Mouse (Mus musculus) neural tube, embryonic 13.5 days (tissue): ENCODE results near the gene Gm5129. TPM values are rescaled to one million over a fixed set of nuclear protein-coding genes. Genes with fewer than 3 reads are reported as not detected.
"Not testable (repeated sequence)": the region's sequence is repeated elsewhere in the genome, so short reads cannot be mapped to it uniquely, and the experiment has no call there.

Experiments
- ATAC-seq: fragments of 200-750 bp; cut with Nextera tagmentation; 2 replicates; pipeline ENCODE4 v1.8.0; 2017; ENCODE audit warnings: low read depth, mild to moderate bottlenecking, moderate TSS enrichment, moderate library complexity
- H3K27ac ChIP-seq: fragments of 300-500 bp; sonication (generic); replicated peaks from 2 replicates; pipeline ENCODE4 v1.5.1; 2015; ENCODE audit warnings: moderate library complexity, mild to moderate bottlenecking, inconsistent platforms
- H3K27me3 ChIP-seq: fragments of 300-500 bp; sonication (generic); 2 replicates; pipeline ENCODE4 v1.6.1; 2015; ENCODE audit warnings: mild to moderate bottlenecking, inconsistent platforms
- H3K36me3 ChIP-seq: fragments of 300-500 bp; sonication (generic); 2 replicates; pipeline ENCODE4 v1.6.1; 2015; ENCODE audit warnings: mild to moderate bottlenecking, inconsistent platforms
- H3K4me1 ChIP-seq: fragments of 300-500 bp; sonication (generic); replicated peaks from 2 replicates; pipeline ENCODE4 v1.6.1; 2015; ENCODE audit warnings: inconsistent platforms
- H3K4me2 ChIP-seq: fragments of 300-500 bp; sonication (generic); 2 replicates; pipeline ENCODE4 v1.6.1; 2015; ENCODE audit warnings: inconsistent platforms, mild to moderate bottlenecking, moderate library complexity
- H3K4me3 ChIP-seq: fragments of 300-500 bp; sonication (generic); 2 replicates; pipeline ENCODE4 v1.5.1; 2015; ENCODE audit warnings: mild to moderate bottlenecking, inconsistent platforms
- H3K9ac ChIP-seq: fragments of 300-500 bp; sonication (generic); 2 replicates; pipeline ENCODE4 v1.6.1; 2015; ENCODE audit warnings: moderate library complexity, mild to moderate bottlenecking, inconsistent platforms
- H3K9me3 ChIP-seq: fragments of 300-500 bp; sonication (generic); 2 replicates; pipeline ENCODE4 v1.6.1; 2016; ENCODE audit warnings: inconsistent platforms
- WGBS: fragments of 180-500 bp; shearing (Covaris S2); methylation state at CpG from one replicate; pipeline ENCODE4 v1.1.7; 2015; 5-methylcytosine and 5-hydroxymethylcytosine counted together
- polyA plus RNA-seq: library from polyadenylated mRNA; unstranded; fragments of >200 nt; fragmentation: Nextera tagmentation; extraction: Ambion mirVana; gene quantifications from 2 replicates; pipeline ENCODE4 v1.2.1, GENCODE M21; 2015

Gene Gm5129
- polyA plus RNA-seq, 1 experiment from 2014 or later, result not detected

- no peaks in the 10 kb centered on the region for H3K4me1 ChIP-seq
- no peak overlapping the region for H3K4me2 ChIP-seq
- ATAC-seq, result no peak
- H3K27ac ChIP-seq, result no peak overlapping the region
- no peaks in the 10 kb centered on the region for H3K27me3 ChIP-seq
- H3K9ac ChIP-seq, result no peak overlapping the region
- no peaks in the 10 kb centered on the region for H3K9me3 ChIP-seq
- peaks cover 66% of the 10 kb centered on the region for H3K36me3 ChIP-seq
- no peak overlapping the region for H3K4me3 ChIP-seq
These were observed 15.6 kb upstream of the Gm5129 start for GRCm38 (mm10) chr5:29751306-29751705.

GRCm38 (mm10) chr5:29747661-29748060 is 11.9 kb upstream of the Gm5129 start:
- Histone ChIP-seq H3K27me3 (no peaks in the 10 kb centered on the region), H3K9me3 (no peaks in the 10 kb centered on the region), H3K4me3 (no peak overlapping the region), H3K4me1 (no peaks in the 10 kb centered on the region), H3K9ac (no peak overlapping the region), H3K4me2 (no peak overlapping the region), H3K36me3 (peaks cover 33% of the 10 kb centered on the region), H3K27ac (no peak overlapping the region)
- ATAC-seq, result no peak
- 95% methylated on average over 2 of the region's 2 CpGs for WGBS

- Histone ChIP-seq H3K4me3 (no peak overlapping the region), H3K9me3 (no peaks in the 10 kb centered on the region), H3K4me1 (peaks cover 35% of the 10 kb centered on the region), H3K27me3 (no peaks in the 10 kb centered on the region), H3K36me3 (peaks cover 10% of the 10 kb centered on the region; the same call in 1 of the 2 replicates), H3K27ac (no peak overlapping the region), H3K4me2 (no peak overlapping the region), H3K9ac (no peak overlapping the region)
- ATAC-seq, result no peak
- 80% methylated on average over 4 of the region's 4 CpGs for WGBS
These were observed 5.4 kb upstream of the Gm5129 start for GRCm38 (mm10) chr5:29741093-29741492.

DNA sequence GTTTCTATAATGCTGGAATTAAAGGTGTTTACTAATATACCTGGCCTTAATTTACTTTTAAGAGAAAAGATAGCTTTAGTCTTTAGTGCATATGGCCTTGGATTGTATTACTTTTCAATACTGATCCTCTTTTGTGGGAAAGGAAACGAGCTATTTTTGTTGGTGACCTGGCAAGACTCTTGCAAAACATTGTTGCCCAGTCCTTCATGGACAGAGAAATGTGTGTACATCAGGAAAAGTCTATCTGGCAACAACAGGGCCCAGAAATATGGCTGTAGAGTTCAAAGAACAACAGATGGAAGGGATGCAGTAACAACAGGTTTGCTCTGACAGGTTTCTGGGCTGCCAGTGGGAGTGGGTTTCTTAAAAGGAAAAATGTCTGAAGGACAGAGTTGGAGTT is 4.9 kb upstream of the Gm5129 start:
- Histone ChIP-seq H3K4me2 (no peak overlapping the region), H3K36me3 (peaks cover 10% of the 10 kb centered on the region; the same call in 1 of the 2 replicates), H3K9ac (no peak overlapping the region), H3K27me3 (no peaks in the 10 kb centered on the region), H3K4me1 (peaks cover 35% of the 10 kb centered on the region), H3K4me3 (no peak overlapping the region), H3K9me3 (no peaks in the 10 kb centered on the region), H3K27ac (no peak overlapping the region)
- WGBS, result 94% methylated on average over 1 of the region's 1 CpGs
- ATAC-seq, result no peak

DNA sequence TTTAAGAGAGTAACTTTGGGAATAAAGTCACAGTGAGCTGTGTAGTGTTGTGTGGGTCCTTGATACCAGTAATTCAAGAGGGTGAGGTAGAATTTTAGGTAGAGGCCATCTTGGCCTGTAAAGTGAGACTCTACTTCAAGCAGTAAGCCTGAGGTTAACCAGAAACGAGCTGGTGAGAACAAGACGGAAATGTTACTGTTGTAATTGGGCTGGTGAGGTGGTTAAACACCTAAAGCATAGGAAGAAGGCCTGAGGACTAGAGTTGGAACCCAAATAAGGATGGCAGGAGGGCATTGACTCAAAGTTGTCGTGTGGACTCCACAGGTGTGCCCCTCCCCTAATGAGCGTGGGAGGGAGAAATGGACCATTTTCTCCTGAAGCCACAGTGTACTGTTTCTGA is 2.3 kb upstream of the Gm5129 start:
- no peak for ATAC-seq
- Histone ChIP-seq H3K4me2 (0 out of 2 replicates have a peak overlapping the region, but pooled peaks have one; percentile 88), H3K27ac (no peak overlapping the region), H3K27me3 (no peaks in the 10 kb centered on the region), H3K9ac (no peak overlapping the region), H3K36me3 (peaks cover 10% of the 10 kb centered on the region; the same call in 1 of the 2 replicates), H3K4me1 (peaks cover 42% of the 10 kb centered on the region), H3K4me3 (no peak overlapping the region), H3K9me3 (no peaks in the 10 kb centered on the region)
- 81% methylated on average over 4 of the region's 4 CpGs for WGBS

DNA sequence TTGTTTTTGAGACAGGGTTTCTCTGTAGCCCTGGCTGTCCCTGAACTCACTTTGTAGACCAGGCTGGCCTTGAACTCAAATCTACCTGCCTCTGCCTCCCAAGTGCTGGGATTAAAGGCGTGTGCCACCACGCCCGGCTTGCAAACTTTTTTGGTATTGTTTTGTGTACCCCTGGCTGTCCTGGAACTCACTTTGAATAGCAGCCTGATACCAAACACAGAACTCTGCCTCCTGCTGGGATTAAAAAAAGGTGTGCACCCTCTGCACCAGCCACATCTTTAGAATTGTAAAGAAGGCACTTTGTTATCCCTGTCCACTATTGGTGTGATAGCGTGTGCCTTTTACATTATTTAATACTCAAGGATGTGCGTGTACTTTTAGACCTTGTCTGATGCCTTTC is 1.7 kb upstream of the Gm5129 start:
- Histone ChIP-seq H3K9ac (peak overlapping the region; percentile 87; the same call in 1 of the 2 replicates), H3K4me2 (peak overlapping the region; percentile 88), H3K9me3 (no peaks in the 10 kb centered on the region), H3K36me3 (peaks cover 6% of the 10 kb centered on the region; the same call in 1 of the 2 replicates), H3K27ac (no peak overlapping the region), H3K4me3 (peak overlapping the region; percentile 82), H3K27me3 (no peaks in the 10 kb centered on the region), H3K4me1 (peaks cover 42% of the 10 kb centered on the region)
- WGBS, result 88% methylated on average over 5 of the region's 5 CpGs
- ATAC-seq, result no peak

DNA sequence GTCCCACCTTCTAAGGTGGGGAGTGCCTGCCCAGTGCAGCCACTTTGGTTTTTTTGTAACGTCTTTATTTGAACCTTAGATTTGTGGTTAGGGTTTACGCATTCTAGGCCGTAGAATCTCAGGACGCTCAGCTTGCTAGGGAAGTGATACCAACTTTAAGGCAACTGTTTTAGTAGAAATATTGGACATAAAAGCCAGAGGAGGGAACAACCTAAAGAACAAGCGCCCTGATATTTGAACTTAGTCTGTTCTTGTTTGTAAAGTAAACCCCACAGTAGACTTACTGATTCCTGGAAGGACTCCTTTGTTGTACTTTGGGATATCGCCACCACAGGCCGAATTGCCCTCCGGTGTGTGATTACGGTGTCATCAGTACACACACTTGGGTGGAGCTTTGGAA is 1.2 kb upstream of the Gm5129 start:
- Histone ChIP-seq H3K4me1 (peaks cover 42% of the 10 kb centered on the region), H3K9ac (peak overlapping the region; percentile 87), H3K36me3 (0 out of 2 replicates have a peak, but pooled peaks cover 2% of the 10 kb centered on the region), H3K4me2 (peak overlapping the region; percentile 88), H3K27ac (no peak overlapping the region), H3K9me3 (no peaks in the 10 kb centered on the region), H3K4me3 (peak overlapping the region; percentile 82), H3K27me3 (no peaks in the 10 kb centered on the region)
- 57% methylated on average over 9 of the region's 9 CpGs for WGBS
- no peak for ATAC-seq

DNA sequence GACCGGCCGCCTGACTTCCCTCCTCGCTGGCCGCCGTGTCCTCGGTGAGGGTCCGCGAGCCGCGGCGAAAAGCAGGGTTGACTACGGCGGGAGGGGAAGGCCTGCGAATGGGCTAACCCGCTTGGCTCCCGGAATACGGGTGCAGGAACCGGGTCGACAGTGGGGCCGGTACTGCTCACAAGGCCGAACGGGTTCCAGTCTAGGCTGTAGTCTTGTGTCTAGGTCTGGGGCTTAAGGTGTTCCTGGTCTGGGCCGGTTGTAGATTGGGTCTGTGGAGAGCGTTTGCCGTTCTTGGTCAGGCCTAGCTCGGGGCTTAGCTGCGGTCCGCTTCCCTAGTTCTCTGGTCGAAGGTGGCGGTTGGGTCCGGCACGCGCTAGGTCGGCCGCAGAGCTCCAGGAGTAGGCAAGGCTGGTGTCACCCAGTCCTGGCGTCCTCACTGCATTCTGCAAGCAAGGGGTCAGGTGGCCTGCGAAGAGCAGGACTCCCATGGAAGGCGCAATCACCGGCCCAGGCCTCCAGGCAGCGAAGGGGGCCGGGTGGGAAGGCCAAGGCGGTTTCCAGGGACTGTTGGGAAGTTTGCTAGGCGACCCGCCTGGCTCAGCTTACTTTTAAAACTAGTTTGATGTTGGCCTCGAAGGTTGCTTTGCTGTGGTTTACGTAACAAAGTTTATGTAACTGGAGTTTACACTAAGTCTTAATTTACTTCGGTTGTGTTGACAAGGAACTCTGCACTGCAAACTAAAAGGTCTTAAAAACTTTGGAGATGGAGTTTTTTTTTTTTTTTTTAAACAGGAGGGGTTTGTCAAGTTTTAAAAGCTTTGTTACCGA is 551 bp upstream of the Gm5129 start:
- H3K27me3 ChIP-seq, result no peaks in the 10 kb centered on the region
- peak overlapping the region; percentile 88 for H3K4me2 ChIP-seq
- no peaks in the 10 kb centered on the region for H3K9me3 ChIP-seq
- peak overlapping the region; percentile 96 for H3K27ac ChIP-seq
- 2% methylated on average over 48 of the region's 48 CpGs for WGBS
- H3K36me3 ChIP-seq, result no peaks in the 10 kb centered on the region
- peak; percentile 74 for ATAC-seq
- peak overlapping the region; percentile 87 for H3K9ac ChIP-seq
- peaks cover 42% of the 10 kb centered on the region for H3K4me1 ChIP-seq
- H3K4me3 ChIP-seq, result peak overlapping the region; percentile 82

- H3K4me1 ChIP-seq, result peaks cover 42% of the 10 kb centered on the region
- H3K36me3 ChIP-seq, result no peaks in the 10 kb centered on the region
- ATAC-seq, result 0 out of 2 replicates have a peak, but pooled peaks have one; percentile 1
- H3K4me2 ChIP-seq, result peak overlapping the region; percentile 88
- 52% methylated on average over 6 of the region's 6 CpGs for WGBS
- peak overlapping the region; percentile 96 for H3K27ac ChIP-seq
- H3K9me3 ChIP-seq, result no peaks in the 10 kb centered on the region
- peak overlapping the region; percentile 82 for H3K4me3 ChIP-seq
- H3K27me3 ChIP-seq, result no peaks in the 10 kb centered on the region
- H3K9ac ChIP-seq, result peak overlapping the region; percentile 87
These were observed 765 bp downstream of the Gm5129 start for GRCm38 (mm10) chr5:29734831-29735510.

DNA sequence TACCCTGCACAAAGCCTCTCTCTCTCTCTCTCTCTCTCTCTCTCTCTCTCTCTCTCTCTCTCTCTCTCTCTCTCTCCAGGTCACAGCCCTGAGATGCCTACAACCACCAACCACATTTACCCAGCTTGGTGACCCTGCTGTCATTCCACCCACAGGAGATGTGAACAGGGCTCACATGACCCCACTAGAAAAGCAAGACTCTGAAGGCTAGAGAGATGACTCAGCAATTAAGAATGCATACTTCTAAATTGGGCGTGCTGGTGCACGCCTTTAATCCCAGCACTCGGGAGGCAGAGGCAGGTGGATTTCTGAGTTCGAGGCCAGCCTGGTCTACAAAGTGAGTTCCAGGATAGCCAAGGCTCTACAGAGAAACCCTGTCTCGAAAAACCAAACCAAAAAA is 9.7 kb downstream of the Gm5129 start:
- not testable (repeated sequence) for H3K4me3 ChIP-seq, H3K27ac ChIP-seq, ATAC-seq, H3K9me3 ChIP-seq, H3K4me2 ChIP-seq, H3K27me3 ChIP-seq, H3K4me1 ChIP-seq, H3K9ac ChIP-seq, H3K36me3 ChIP-seq
- WGBS, result 90% methylated on average over 5 of the region's 5 CpGs

DNA sequence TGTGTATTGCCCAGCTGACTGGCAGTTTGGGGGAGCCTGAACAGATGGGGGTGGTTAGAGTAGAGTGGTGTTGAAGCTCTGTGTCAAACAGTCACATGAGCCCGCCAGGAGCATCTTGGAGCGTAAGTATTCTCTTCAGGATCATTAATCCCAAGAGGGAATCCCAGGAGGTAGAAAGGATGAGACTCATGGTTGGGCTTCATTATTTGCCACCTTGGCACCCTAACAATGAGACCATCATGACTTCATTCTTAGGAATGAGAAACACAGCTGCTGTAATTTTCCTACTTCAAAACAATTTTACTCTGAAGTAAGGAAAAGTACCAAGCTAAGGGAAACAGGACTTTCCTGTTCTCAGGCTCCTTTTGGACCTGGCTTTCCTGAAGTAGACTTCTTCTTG is 10.4 kb downstream of the Gm5129 start:
- no peaks in the 10 kb centered on the region for H3K36me3 ChIP-seq
- no peak for ATAC-seq
- 94% methylated on average over 2 of the region's 2 CpGs for WGBS
- H3K9ac ChIP-seq, result no peak overlapping the region
- no peaks in the 10 kb centered on the region for H3K4me1 ChIP-seq
- no peak overlapping the region for H3K4me3 ChIP-seq
- no peak overlapping the region for H3K27ac ChIP-seq
- H3K27me3 ChIP-seq, result no peaks in the 10 kb centered on the region
- H3K4me2 ChIP-seq, result no peak overlapping the region
- no peaks in the 10 kb centered on the region for H3K9me3 ChIP-seq

DNA sequence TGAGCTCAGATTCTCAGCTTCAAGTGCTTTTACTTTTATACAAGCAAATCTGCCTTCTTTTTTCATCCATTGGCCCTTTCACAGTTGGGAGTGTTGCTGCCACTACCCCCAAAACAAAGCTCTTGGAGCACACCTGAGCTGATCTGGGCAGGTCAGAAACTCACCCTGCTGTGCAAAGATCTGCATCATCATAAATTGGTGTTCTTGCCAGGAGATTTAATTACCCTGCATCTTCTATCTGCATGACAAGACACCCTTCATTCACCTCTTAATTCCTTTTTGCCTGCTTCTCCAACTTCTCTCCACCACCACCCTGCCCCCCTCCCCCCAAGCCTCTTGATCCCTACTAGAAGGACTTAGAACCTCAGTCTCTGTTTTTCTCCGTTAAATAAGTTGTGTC is 14.6 kb downstream of the Gm5129 start:
- no peak for ATAC-seq
- Histone ChIP-seq H3K4me3 (no peak overlapping the region), H3K27ac (no peak overlapping the region), H3K27me3 (no peaks in the 10 kb centered on the region), H3K4me1 (no peaks in the 10 kb centered on the region), H3K9ac (no peak overlapping the region), H3K36me3 (no peaks in the 10 kb centered on the region), H3K4me2 (no peak overlapping the region), H3K9me3 (no peaks in the 10 kb centered on the region)
- WGBS, result 23% methylated on average over 1 of the region's 1 CpGs
